Mouse (Mus musculus): Measurements from ENCODE around the gene Snd1. TPM values are rescaled to one million over a fixed set of nuclear protein-coding genes. Genes with fewer than 3 reads are reported as not detected.

Gene Snd1
- polyA plus RNA-seq, 2 experiments, result 31.5 to 43.2 TPM

GRCm38 (mm10) chr6:28629866-28630265, 154.9 kb downstream of the Snd1 start:
- Histone ChIP-seq H3K4me1 (replicated peaks; ENCODE audit: control insufficient read depth in 2 of 2, insufficient read depth in 2 of 2, low read length in 1 of 2) (peaks cover 16 to 17% of the 10 kb centered on the region in 2 experiments), H3K9ac (replicated peaks) (no peak overlapping the region), H3K27ac (no peak overlapping the region), H3K9me3 (ENCODE audit: control insufficient read depth, low read length) (no peaks in the 10 kb centered on the region), H3K27me3 (ENCODE audit: control insufficient read depth, insufficient read depth, low read length) (no peaks in the 10 kb centered on the region), H3K4me2 (ENCODE audit: low read depth) (no peak overlapping the region), H3K36me3 (replicated peaks; ENCODE audit: control insufficient read depth, insufficient read depth, low read depth) (peaks cover 2% of the 10 kb centered on the region; the same call in 1 of the 2 replicates), H3K4me3 (ENCODE audit: insufficient read depth in 1 of 2, low read depth in 2 of 2, low read length in 2 of 2) (no peak overlapping the region)
- WGBS (ENCODE audit: insufficient replicate concordance), result 75% methylated on average over 2 of the region's 2 CpGs
- TF ChIP-seq CTCF (IDR thresholded peaks at IDR 0.05; ENCODE audit: low read depth), result no peak
- TF ChIP-seq EP300 (IDR thresholded peaks at IDR 0.05; ENCODE audit: low read depth), result no peak
- DNase-seq (ENCODE audit: low read depth in 3 of 3, low spot score in 3 of 3), result no peak
- ATAC-seq (ENCODE audit: insufficient read depth), result no peak

- Histone ChIP-seq H3K27ac (no peak overlapping the region), H3K36me3 (replicated peaks; ENCODE audit: control insufficient read depth, insufficient read depth, low read depth) (peaks cover 2% of the 10 kb centered on the region; the same call in 1 of the 2 replicates), H3K9me3 (ENCODE audit: control insufficient read depth, low read length) (no peaks in the 10 kb centered on the region), H3K4me2 (ENCODE audit: low read depth) (no peak overlapping the region), H3K4me3 (ENCODE audit: insufficient read depth in 1 of 2, low read depth in 2 of 2, low read length in 2 of 2) (no peak overlapping the region), H3K4me1 (replicated peaks; ENCODE audit: control insufficient read depth in 2 of 2, insufficient read depth in 2 of 2, low read length in 1 of 2) (peaks cover 24 to 25% of the 10 kb centered on the region in 2 experiments), H3K27me3 (ENCODE audit: control insufficient read depth, insufficient read depth, low read length) (no peaks in the 10 kb centered on the region), H3K9ac (replicated peaks) (no peak overlapping the region)
- 77% methylated on average over 2 of the region's 2 CpGs for WGBS (ENCODE audit: insufficient replicate concordance)
- no peak for TF ChIP-seq CTCF (IDR thresholded peaks at IDR 0.05; ENCODE audit: low read depth)
- TF ChIP-seq EP300 (IDR thresholded peaks at IDR 0.05; ENCODE audit: low read depth), result no peak
- DNase-seq (ENCODE audit: low read depth in 3 of 3, low spot score in 3 of 3) (no peak), ATAC-seq (ENCODE audit: insufficient read depth) (no peak)
Measured at GRCm38 (mm10) chr6:28630926-28631325, 156.0 kb downstream of the Snd1 start.

DNA sequence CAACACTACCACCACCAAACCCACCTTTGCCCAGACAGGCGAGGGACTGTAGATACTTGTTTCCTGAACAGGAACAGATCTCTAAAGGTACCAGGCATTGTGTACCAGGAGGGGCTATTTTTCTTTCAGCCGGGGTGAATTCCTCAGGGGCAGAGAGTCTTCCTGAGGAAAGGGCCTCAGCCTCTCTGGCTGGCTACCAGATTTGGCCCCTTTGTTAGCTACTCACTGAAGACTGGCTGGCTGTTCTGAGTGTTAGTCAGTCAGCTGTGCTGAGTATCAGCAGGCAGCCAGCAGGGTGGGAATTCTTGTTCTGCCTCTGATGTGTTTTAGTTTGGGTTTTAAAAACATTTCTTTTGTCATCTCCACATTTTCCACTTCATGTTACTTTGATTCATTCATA, 158.2 kb downstream of the Snd1 start:
- Histone ChIP-seq H3K4me1 (replicated peaks; ENCODE audit: control insufficient read depth in 2 of 2, insufficient read depth in 2 of 2, low read length in 1 of 2) (peaks cover 24 to 25% of the 10 kb centered on the region in 2 experiments), H3K36me3 (replicated peaks; ENCODE audit: control insufficient read depth, insufficient read depth, low read depth) (no peaks in the 10 kb centered on the region), H3K4me2 (ENCODE audit: low read depth) (no peak overlapping the region), H3K27me3 (ENCODE audit: control insufficient read depth, insufficient read depth, low read length) (no peaks in the 10 kb centered on the region), H3K4me3 (ENCODE audit: insufficient read depth in 1 of 2, low read depth in 2 of 2, low read length in 2 of 2) (no peak overlapping the region), H3K27ac (no peak overlapping the region), H3K9ac (replicated peaks) (no peak overlapping the region), H3K9me3 (ENCODE audit: control insufficient read depth, low read length) (no peaks in the 10 kb centered on the region)
- WGBS (ENCODE audit: insufficient replicate concordance), result 50% methylated on average over 2 of the region's 2 CpGs
- DNase-seq (ENCODE audit: low read depth in 3 of 3, low spot score in 3 of 3) (no peak), ATAC-seq (ENCODE audit: insufficient read depth) (no peak)
- TF ChIP-seq EP300 (IDR thresholded peaks at IDR 0.05; ENCODE audit: low read depth), result no peak
- TF ChIP-seq CTCF (IDR thresholded peaks at IDR 0.05; ENCODE audit: low read depth), result no peak

DNA sequence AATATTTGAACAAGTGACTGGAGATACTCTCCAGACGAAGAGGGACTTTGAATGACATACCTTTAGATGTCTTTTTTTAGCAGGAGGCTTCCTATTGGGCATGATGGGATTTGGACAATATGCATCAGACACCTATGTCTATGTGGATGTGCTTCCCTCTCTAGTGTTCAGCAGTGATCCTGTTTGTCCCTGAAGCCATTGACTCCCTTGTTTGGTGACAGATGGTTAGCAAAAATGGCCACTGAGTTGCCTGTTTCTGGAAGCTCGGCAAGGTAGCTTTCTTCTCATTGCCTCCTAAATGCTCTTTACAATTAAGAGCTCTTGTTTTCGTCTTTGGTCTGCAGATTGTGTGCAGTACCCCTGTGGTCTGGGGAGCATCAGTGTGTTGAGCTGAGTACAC, 158.7 kb downstream of the Snd1 start:
- TF ChIP-seq CTCF (IDR thresholded peaks at IDR 0.05; ENCODE audit: low read depth), result no peak
- TF ChIP-seq EP300 (IDR thresholded peaks at IDR 0.05; ENCODE audit: low read depth), result no peak
- no peak overlapping the region for H3K27ac ChIP-seq
- no peak for DNase-seq (ENCODE audit: low read depth in 3 of 3, low spot score in 3 of 3)
- ATAC-seq (ENCODE audit: insufficient read depth), result no peak
- WGBS (ENCODE audit: insufficient replicate concordance), result 59% methylated on average over 3 of the region's 3 CpGs
- H3K36me3 ChIP-seq (replicated peaks; ENCODE audit: control insufficient read depth, insufficient read depth, low read depth), result no peaks in the 10 kb centered on the region
- H3K9ac ChIP-seq (replicated peaks), result no peak overlapping the region
- no peak overlapping the region for H3K4me2 ChIP-seq (ENCODE audit: low read depth)
- peaks cover 19 to 21% of the 10 kb centered on the region in 2 experiments for H3K4me1 ChIP-seq (replicated peaks; ENCODE audit: control insufficient read depth in 2 of 2, insufficient read depth in 2 of 2, low read length in 1 of 2)
- H3K9me3 ChIP-seq (ENCODE audit: control insufficient read depth, low read length), result no peaks in the 10 kb centered on the region
- no peak overlapping the region for H3K4me3 ChIP-seq (ENCODE audit: insufficient read depth in 1 of 2, low read depth in 2 of 2, low read length in 2 of 2)
- no peaks in the 10 kb centered on the region for H3K27me3 ChIP-seq (ENCODE audit: control insufficient read depth, insufficient read depth, low read length)

GRCm38 (mm10) chr6:28635092-28635491, 160.2 kb downstream of the Snd1 start:
- Histone ChIP-seq H3K27ac (no peak overlapping the region), H3K4me2 (ENCODE audit: low read depth) (no peak overlapping the region), H3K9ac (replicated peaks) (no peak overlapping the region), H3K4me3 (ENCODE audit: insufficient read depth in 1 of 2, low read depth in 2 of 2, low read length in 2 of 2) (no peak overlapping the region), H3K27me3 (ENCODE audit: control insufficient read depth, insufficient read depth, low read length) (no peaks in the 10 kb centered on the region), H3K36me3 (replicated peaks; ENCODE audit: control insufficient read depth, insufficient read depth, low read depth) (no peaks in the 10 kb centered on the region), H3K4me1 (replicated peaks; ENCODE audit: control insufficient read depth in 2 of 2, insufficient read depth in 2 of 2, low read length in 1 of 2) (peaks cover 16 to 17% of the 10 kb centered on the region in 2 experiments), H3K9me3 (ENCODE audit: control insufficient read depth, low read length) (no peaks in the 10 kb centered on the region)
- TF ChIP-seq CTCF (IDR thresholded peaks at IDR 0.05; ENCODE audit: low read depth), result no peak
- TF ChIP-seq EP300 (IDR thresholded peaks at IDR 0.05; ENCODE audit: low read depth), result no peak
- 56% methylated on average over 1 of the region's 1 CpGs for WGBS (ENCODE audit: insufficient replicate concordance)
- ATAC-seq (ENCODE audit: insufficient read depth) (0 out of 2 replicates have a peak, but pooled peaks have one; percentile 32), DNase-seq (ENCODE audit: low read depth in 3 of 3, low spot score in 3 of 3) (no peak)

Measured in liver, embryonic 14.5 days (tissue).